Mouse (Mus musculus): Measurements from ENCODE around the gene Spry2.

Gene Spry2

GRCm38 (mm10) chr14:105892941-105893622 is 3.5 kb downstream of the Spry2 start:
- peak; percentile 12 to 14 for DNase-seq (ENCODE audit: low spot score in 2 of 2)

DNA sequence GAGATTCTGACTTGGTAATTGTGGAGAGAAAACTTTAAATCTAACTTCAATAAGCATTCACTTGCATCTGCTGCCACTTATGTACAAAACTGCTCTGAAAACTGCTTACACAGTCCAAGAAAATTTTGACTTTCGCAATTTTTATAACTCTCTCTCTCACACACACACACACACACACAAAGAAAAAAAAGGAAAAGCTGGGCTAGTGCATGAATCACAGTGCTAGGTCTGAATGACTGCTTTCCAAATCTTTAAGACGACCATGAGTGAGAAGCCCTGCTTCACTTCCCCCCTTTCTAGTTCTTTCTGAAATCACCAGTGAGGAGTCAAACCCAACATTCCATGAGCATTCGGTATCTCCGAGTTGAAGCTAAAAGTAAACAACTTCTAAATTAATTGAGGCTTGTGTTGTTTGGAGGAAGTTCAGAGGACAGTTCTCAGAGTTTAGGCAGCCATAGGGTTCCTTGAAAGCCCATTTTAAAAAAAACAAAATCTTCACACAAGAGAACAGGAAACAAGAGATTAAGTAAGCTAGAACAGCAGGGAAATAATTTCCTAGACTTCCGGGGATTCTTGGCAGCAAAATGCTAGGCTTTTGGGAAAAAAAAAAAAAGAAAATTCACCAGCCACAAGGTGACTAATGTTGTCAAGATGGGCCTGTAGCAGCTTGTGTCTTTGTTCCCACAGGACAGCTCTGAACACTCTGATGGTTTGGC is 5.9 kb downstream of the Spry2 start:
- peak; percentile 21 to 44 for DNase-seq (ENCODE audit: low spot score in 2 of 2)

DNA sequence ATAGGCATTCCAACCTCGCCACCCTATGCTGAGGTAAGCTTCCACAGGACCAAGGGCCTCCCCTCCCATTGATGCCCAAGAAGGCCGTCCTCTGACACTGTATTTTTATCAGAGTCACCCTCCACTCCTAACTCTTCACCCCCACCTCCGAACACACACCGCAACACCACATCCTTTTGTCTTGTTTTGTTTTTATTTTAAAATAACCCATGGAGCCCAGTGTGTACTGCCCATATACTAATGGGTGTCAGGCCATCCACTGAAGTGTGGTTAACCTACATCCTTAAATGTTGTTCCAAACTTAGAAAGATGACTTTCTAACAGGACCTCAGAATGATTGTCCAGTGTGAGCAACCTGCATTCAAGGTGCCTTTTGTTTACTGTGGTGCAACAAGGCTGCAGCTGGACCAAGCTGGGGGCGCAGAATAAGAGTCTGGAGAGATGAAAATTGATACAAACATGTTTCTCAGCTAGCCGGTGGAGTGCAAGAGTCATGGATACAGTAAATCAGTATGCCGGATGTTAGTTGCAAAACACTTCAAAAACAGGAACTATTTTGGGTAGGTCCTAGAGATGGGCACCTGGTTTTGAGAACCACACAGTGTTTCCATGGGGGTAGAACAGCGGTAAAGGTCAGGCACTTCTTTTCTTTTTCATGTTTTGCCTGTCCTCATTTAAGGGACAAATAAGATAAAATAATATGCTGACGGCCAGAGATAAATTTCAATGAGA is 9.8 kb downstream of the Spry2 start:
- DNase-seq (ENCODE audit: low spot score in 2 of 2), result no peak

GRCm38 (mm10) chr14:105885249-105885648 is 11.4 kb downstream of the Spry2 start:
- no peak for DNase-seq (ENCODE audit: low spot score in 2 of 2)

DNA sequence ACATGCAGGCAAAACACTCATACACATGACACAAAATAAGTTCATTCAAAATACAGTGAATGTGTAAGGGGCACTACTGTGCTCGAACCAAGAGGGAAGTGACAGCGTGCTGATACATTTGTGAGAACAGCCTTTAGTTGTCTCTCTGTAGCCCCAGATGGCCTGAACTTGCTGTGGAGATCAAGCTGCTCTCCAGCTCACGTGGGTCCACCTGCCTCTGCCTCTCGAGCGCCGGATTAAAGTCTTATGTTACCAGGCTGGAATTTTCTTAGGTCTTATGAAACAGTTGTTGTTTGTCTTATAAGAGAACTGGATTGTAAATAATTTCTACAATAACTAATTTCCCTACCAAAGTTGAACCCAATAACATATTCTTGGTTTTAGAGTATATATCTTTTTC is 13.4 kb downstream of the Spry2 start:
- DNase-seq (ENCODE audit: low spot score in 2 of 2), result no peak

DNA sequence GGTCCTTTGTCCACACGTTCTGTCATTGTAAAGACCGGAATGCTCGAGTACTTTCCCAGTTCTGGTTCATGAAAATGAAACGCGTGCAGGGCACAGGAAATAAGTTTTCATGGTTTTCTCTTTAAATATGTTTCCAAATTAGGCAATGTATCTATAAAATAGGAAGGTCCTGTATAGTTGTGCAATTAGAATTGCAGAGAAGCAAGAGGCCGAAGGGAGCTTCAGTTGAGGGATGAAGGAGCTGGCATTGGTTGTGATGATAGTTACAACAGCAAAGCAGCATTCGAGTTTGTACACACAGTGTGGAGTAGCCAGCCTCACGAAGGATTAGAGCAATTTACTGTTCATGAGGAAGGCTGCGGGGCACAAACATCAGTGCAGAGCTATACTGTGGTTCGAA is 18.3 kb downstream of the Spry2 start:
- DNase-seq (ENCODE audit: low spot score in 2 of 2), result no peak

DNA sequence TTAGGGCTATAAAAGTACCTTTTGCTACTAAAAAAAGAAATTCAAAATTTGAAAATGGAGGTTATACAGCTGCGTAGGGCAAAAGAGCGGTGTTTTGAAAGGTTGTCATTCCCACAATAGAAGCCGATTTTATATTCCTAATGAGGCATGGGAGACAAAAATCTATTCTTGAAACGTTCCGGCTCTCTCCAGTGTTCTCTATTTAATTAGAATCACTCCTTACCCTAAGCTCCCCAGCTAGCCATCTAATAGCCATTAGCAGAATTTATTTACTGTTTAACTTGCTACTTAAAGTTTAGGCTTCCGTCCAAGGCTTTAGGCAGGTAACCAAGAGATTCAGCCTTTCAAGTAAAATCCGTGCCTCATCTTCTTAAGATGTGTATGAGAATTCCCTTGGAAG is 20.2 kb downstream of the Spry2 start:
- no peak for DNase-seq (ENCODE audit: low spot score in 2 of 2)

GRCm38 (mm10) chr14:105870370-105870936 is 26.2 kb downstream of the Spry2 start:
- peak in 1 of 2 experiments; percentile 43 for DNase-seq (ENCODE audit: low spot score in 2 of 2)

DNA sequence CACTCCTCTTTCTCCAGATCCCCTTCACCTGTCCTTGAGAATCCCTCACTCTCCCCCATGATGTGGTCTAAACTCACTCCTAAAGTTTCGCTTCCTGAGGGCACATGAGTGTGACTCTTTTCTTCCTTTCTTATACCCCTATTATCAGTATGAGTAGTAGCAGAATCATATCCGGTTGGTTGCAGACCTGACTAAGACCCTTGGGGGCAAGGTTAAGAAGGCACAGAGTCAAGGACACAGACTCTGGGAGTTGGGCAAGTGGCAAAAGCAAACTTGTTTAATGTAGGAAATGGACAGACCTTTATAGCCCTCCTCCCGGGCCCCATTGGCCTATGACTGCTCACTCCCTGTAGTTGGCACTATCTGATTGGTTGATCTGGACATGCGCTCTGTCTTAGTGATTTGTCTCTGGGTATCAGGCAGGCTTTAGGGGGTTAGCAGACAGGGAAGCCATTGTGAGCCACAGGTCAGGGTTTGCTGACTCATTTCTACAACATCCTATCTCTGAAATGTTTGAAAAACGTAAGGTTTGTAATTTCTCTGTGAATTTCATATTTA is 31.2 kb downstream of the Spry2 start:
- DNase-seq (ENCODE audit: low spot score in 2 of 2), result no peak

DNA sequence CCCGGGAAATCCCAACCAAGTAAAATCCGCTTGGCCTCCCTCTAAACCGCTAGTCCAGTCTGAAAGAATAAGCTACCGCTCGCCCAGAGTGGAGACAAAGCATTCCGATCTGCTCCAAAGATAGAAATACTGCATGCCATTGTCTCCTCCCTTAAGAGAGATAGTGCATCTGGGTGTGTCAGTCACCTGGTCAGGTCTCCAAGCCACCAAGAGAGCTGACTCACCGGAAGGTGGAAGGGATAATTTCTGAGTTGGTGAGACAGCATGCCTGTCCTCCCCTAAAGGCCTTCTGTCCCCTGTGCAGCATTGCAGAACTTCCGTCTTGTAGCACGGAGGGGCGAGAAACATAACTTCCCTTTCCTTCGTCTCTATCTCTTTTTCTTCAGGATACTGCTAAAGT is 34.4 kb downstream of the Spry2 start:
- no peak for DNase-seq (ENCODE audit: low spot score in 2 of 2)

DNA sequence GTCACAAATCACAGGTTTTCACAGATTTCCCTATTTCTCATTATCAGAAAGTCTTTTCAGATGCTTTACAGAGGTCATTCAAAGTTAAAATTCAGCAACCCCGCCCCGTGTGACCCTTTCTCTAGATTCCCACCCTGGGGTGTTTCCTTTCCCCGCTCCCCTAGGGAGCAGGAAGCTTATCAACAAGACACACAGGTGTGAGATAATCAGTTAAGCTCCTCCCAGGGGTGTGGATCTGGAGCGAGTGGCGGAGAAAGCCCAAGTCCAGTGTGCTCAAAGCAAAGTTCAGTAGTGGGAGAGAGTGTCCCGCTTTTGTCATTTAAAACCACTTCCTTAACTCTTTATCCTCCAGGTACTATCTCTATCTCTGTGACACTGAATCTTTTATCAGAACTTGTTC is 35.7 kb downstream of the Spry2 start:
- DNase-seq (ENCODE audit: low spot score in 2 of 2), result no peak

DNA sequence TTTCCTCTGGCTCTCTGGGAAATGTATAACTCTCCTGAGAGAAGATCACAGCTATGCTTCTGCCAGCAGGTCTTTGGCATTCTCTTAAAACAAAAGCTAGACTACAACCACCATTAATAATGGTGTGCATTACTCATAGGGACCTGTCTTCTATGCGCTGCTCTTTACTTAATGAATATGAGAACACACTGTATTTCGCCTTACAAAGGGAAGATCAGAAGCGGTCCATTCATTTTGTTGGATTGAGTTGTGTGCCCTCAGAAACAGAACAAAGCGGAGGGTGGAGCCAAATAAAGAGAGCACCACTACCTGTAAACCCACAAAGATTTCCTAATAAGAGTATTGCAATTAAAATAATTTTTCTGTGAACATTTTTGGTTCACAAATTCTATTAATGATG is 36.3 kb downstream of the Spry2 start:
- DNase-seq (ENCODE audit: low spot score in 2 of 2), result no peak

GRCm38 (mm10) chr14:105859876-105860275 is 36.7 kb downstream of the Spry2 start:
- DNase-seq (ENCODE audit: low spot score in 2 of 2), result no peak

DNA sequence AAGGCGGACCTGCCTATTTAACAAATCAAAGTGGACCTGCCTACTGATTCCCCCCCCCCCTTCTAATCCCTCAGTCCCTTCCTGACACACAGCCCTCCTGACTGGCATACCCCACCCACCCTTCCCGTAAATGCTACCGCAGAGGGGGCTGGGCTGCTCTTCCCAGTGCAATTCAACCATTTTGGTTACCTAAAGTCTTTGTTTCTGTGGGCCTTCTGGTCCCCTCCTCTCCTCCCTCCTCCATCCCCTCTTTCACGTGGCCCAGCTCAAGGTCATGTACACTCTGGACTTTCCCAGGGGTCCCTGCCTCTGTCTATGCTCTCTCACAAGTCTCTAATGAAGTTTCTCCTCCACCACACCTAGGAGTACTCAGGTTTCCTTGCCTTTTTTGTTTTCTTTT is 37.3 kb downstream of the Spry2 start:
- DNase-seq (ENCODE audit: low spot score in 2 of 2), result no peak

- DNase-seq (ENCODE audit: low spot score in 2 of 2), result no peak
Observed at GRCm38 (mm10) chr14:105858935-105859334, 37.7 kb downstream of the Spry2 start.

GRCm38 (mm10) chr14:105851359-105852067 is 45.1 kb downstream of the Spry2 start:
- no peak for DNase-seq (ENCODE audit: low spot score in 2 of 2)
